Mouse (Mus musculus) activated CD4-positive, CD25-positive, alpha-beta regulatory T cell, adult 4 months (primary cell): ENCODE measurements around the gene Phf1. TPM values are rescaled to one million over a fixed set of nuclear protein-coding genes. Genes with fewer than 3 reads are reported as not detected.

Source experiments
- ATAC-seq: one replicate; pipeline ENCODE4 v1.8.0; 2017
- polyA plus RNA-seq, 2 experiments: library from polyadenylated mRNA; unstranded; fragments of 100-300 nt; shearing (Covaris generic); gene quantifications; one replicate each; pipeline ENCODE4 v1.2.1; 2017

Phf1 gene
- polyA plus RNA-seq, 2 experiments from 2014 or later: 10.4 to 13.5 TPM

DNA sequence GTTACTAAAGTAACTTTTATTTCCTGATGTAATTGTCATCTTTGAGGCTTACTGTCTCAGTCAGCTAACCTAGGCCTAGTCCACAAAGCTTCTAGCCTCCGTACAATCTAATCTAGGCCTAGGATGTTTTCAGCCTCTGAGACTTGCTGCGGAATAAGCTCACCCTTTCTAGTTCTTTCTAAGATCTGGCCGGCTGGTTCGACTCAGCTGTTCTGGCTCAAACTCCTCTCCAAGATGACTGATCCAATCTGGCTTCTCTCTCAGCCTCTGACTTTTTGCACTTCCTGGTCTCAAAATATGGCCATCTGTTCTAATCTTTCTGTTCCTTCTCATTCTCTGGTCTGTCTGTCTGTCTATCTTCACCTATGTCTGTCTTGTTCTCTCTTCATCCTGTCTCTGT is 50.5 kb downstream of the Phf1 start:
- ATAC-seq: no peak

DNA sequence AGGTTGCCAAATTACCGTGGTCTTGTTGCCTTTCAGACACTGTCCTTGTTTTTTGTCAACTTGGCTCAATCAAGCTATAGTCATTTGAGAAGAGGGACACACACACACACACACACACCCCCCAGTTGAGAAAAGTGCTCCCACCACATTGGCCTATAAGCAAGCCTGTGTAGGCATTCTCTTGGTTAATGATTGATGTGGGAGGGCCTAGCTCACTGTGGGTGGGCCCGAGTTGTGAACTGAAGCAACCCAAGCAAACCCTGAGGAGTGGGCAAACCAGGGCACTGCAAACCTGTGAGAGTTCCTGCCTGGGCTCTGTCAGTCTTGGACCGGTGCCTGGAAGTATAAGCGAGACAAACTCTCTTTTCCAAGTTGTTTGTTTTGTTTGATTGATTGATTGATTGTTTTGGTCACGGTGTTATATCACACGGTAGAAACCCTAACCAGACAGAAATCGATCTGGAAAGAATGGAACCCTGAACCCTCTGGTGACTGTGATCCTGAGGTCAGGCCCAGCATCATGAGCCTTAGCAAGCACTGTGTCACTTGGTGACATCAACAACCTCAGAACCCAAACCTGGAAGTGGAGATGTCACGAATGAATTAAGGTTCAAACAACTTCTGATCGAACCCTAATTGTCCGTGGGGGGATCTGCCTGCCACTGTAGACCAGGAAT is 52.8 kb downstream of the Phf1 start:
- no peak for ATAC-seq

Other genes with a start within 250 kb of the Phf1 start
- gene Crebrf, start 217.4 kb upstream of the Phf1 start, polyA plus RNA-seq: 10 to 100 TPM; 31.2 to 37.5 TPM
- 10 to 100 TPM; 32.6 to 41.1 TPM for gene Bnip1, start 152.0 kb upstream of the Phf1 start, polyA plus RNA-seq
- gene Nkx2-5, start 88.0 kb upstream of the Phf1 start, polyA plus RNA-seq: not detected
- 1 to 10 TPM; 2.0 to 4.5 TPM for gene Kifc5b, start 16.0 kb upstream of the Phf1 start, polyA plus RNA-seq
- gene Cuta, start 6.5 kb downstream of the Phf1 start, polyA plus RNA-seq: 100 to 1,000 TPM; 147 to 198 TPM
- not detected for gene Syngap1, start 8.2 kb downstream of the Phf1 start, polyA plus RNA-seq
- gene Zbtb9, start 40.1 kb downstream of the Phf1 start, polyA plus RNA-seq: 1 to 10 TPM; 8.6 to 9.8 TPM
- gene Bak1, start 96.0 kb downstream of the Phf1 start, polyA plus RNA-seq: 10 to 100 TPM in 1 of 2 experiments, 1 to 10 TPM in 1; 9.8 to 17.6 TPM
- 1 to 10 TPM; 5.8 to 6.4 TPM for gene Itpr3, start 124.3 kb downstream of the Phf1 start, polyA plus RNA-seq
- gene Uqcc2, start 200.9 kb downstream of the Phf1 start, polyA plus RNA-seq: 100 to 1,000 TPM; 133 to 145 TPM
- gene Ip6k3, start 234.7 kb downstream of the Phf1 start, polyA plus RNA-seq: not detected